Mouse (Mus musculus): ENCODE measurements around the gene Slc22a3. TPM values are rescaled to one million over a fixed set of nuclear protein-coding genes. Genes with fewer than 3 reads are reported as not detected.

Slc22a3 gene
- polyA plus RNA-seq, 1 experiment, result not detected

GRCm38 (mm10) chr17:12474509-12475083 is 32.9 kb downstream of the Slc22a3 start:
- Histone ChIP-seq H3K4me3 (ENCODE audit: insufficient read depth, low read length) (no peak overlapping the region), H3K4me1 (ENCODE audit: control insufficient read depth, insufficient read depth, low read length) (no peaks in the 10 kb centered on the region), H3K27ac (ENCODE audit: insufficient read depth, low read length) (no peak overlapping the region)
- TF ChIP-seq POLR2A (IDR thresholded peaks at IDR 0.05; ENCODE audit: low read depth, low read length) (no peak), CTCF (IDR thresholded peaks at IDR 0.05; ENCODE audit: borderline replicate concordance, insufficient read depth, low read length) (no peak)

GRCm38 (mm10) chr17:12472547-12472946 is 35.0 kb downstream of the Slc22a3 start:
- TF ChIP-seq POLR2A (IDR thresholded peaks at IDR 0.05; ENCODE audit: low read depth, low read length) (no peak), CTCF (IDR thresholded peaks at IDR 0.05; ENCODE audit: borderline replicate concordance, insufficient read depth, low read length) (no peak)
- Histone ChIP-seq H3K4me3 (ENCODE audit: insufficient read depth, low read length) (no peak overlapping the region), H3K27ac (ENCODE audit: insufficient read depth, low read length) (no peak overlapping the region), H3K4me1 (ENCODE audit: control insufficient read depth, insufficient read depth, low read length) (no peaks in the 10 kb centered on the region)

DNA sequence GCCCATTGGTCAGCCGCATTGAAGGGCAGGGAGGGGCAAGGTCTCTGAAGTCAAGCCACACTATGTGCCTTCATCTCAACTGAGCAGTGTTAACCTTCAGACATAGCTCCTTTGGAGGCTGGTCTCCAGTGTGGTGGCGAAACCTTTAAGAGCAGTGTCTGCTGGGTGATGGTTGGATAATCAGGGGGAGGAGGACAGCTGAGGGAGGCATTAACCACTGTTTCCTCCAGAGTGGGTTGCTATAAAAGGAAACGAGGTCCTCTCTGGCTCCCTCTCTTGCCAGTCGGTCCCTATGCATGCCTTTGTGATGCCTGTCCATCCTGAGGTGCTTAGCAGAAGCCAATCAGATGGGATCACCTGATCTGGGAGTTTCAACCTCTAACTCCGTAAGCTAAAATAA is 38.8 kb downstream of the Slc22a3 start:
- H3K4me3 ChIP-seq (ENCODE audit: insufficient read depth, low read length), result no peak overlapping the region
- H3K4me1 ChIP-seq (ENCODE audit: control insufficient read depth, insufficient read depth, low read length), result no peaks in the 10 kb centered on the region
- no peak for TF ChIP-seq POLR2A (IDR thresholded peaks at IDR 0.05; ENCODE audit: low read depth, low read length)
- TF ChIP-seq CTCF (IDR thresholded peaks at IDR 0.05; ENCODE audit: borderline replicate concordance, insufficient read depth, low read length), result no peak
- no peak overlapping the region for H3K27ac ChIP-seq (ENCODE audit: insufficient read depth, low read length)

DNA sequence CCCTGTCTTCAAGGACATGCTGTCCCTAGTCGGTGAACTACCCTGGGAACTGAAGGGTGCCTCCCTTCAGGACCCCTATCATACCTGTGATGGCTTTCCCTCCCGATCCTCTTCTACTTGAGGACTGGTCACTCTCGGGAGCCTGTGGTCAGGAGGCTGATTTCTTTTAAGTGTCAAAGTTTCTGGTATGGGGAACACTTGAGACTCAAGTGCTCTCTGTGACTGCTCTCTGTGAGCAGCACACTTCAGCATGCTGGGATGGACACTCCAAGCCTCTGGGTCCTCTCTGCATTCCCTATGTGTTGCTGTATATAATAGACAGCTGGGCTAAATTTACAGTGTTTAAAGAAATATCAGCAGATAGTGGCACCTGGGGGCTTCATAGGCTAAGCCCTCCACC is 39.9 kb downstream of the Slc22a3 start:
- TF ChIP-seq CTCF (IDR thresholded peaks at IDR 0.05; ENCODE audit: borderline replicate concordance, insufficient read depth, low read length) (no peak), POLR2A (IDR thresholded peaks at IDR 0.05; ENCODE audit: low read depth, low read length) (no peak)
- Histone ChIP-seq H3K4me3 (ENCODE audit: insufficient read depth, low read length) (no peak overlapping the region), H3K4me1 (ENCODE audit: control insufficient read depth, insufficient read depth, low read length) (no peaks in the 10 kb centered on the region), H3K27ac (ENCODE audit: insufficient read depth, low read length) (no peak overlapping the region)

DNA sequence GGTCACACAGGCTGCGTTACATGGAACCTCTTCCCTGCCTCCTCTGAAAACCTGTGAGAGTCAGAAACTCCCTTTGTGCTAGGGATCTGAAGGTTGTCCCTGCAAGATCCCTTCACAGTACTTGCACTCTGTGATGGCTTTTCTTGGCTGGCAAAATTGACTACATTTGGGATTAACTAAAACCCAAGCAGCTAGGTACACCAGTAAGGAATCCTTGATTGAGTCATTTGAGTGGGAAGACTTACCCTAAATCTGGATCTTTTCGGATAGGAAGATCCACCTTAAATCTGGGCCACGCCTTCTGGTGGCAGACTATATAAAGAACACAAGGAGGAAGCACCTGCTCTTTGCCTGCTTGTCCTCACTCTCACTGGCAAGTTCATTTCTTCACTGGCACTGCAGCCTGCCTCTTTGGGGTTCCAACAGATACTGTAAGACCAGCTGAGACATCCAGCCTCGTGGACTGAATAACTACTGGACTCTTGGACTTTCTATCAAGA is 41.0 kb downstream of the Slc22a3 start:
- H3K4me3 ChIP-seq (ENCODE audit: insufficient read depth, low read length), result no peak overlapping the region
- TF ChIP-seq POLR2A (IDR thresholded peaks at IDR 0.05; ENCODE audit: low read depth, low read length) (no peak), CTCF (IDR thresholded peaks at IDR 0.05; ENCODE audit: borderline replicate concordance, insufficient read depth, low read length) (no peak)
- H3K27ac ChIP-seq (ENCODE audit: insufficient read depth, low read length), result no peak overlapping the region
- no peaks in the 10 kb centered on the region for H3K4me1 ChIP-seq (ENCODE audit: control insufficient read depth, insufficient read depth, low read length)

DNA sequence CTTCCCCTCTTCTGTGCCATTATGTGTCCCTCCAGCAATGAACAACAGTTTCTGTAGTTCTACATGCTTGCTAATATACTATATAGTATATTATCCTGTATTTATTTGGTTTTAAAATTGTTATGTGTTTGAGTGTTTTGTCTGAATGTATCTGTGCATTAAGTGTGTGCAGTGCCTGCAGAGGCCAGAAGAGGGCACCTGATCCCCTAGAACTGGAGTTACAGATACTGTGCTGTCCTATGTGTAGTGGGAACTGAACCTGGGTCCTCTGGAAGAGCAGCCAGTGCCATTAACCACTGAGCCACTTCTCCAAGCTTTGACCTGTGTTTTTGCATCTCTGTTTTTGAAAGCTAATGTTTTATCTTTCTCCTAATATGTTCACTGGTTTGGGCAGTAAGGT is 46.3 kb downstream of the Slc22a3 start:
- Histone ChIP-seq H3K27ac (ENCODE audit: insufficient read depth, low read length) (no peak overlapping the region), H3K4me1 (ENCODE audit: control insufficient read depth, insufficient read depth, low read length) (no peaks in the 10 kb centered on the region), H3K4me3 (ENCODE audit: insufficient read depth, low read length) (no peak overlapping the region)
- 0 out of 2 replicates have a peak, but pooled peaks have one; percentile 6 for TF ChIP-seq CTCF (IDR thresholded peaks at IDR 0.05; ENCODE audit: borderline replicate concordance, insufficient read depth, low read length)
- no peak for TF ChIP-seq POLR2A (IDR thresholded peaks at IDR 0.05; ENCODE audit: low read depth, low read length)

- Histone ChIP-seq H3K27ac (ENCODE audit: insufficient read depth, low read length) (no peak overlapping the region), H3K4me1 (ENCODE audit: control insufficient read depth, insufficient read depth, low read length) (0 out of 2 replicates have a peak, but pooled peaks cover 2% of the 10 kb centered on the region)
- TF ChIP-seq POLR2A (IDR thresholded peaks at IDR 0.05; ENCODE audit: low read depth, low read length) (no peak), CTCF (IDR thresholded peaks at IDR 0.05; ENCODE audit: borderline replicate concordance, insufficient read depth, low read length) (peak; percentile 54; the same call in 1 of the 2 replicates)
Observed at GRCm38 (mm10) chr17:12455143-12455790, 52.2 kb downstream of the Slc22a3 start.

GRCm38 (mm10) chr17:12453691-12454090 is 53.8 kb downstream of the Slc22a3 start:
- TF ChIP-seq POLR2A (IDR thresholded peaks at IDR 0.05; ENCODE audit: low read depth, low read length) (no peak), CTCF (IDR thresholded peaks at IDR 0.05; ENCODE audit: borderline replicate concordance, insufficient read depth, low read length) (no peak)
- 0 out of 2 replicates have a peak, but pooled peaks cover 2% of the 10 kb centered on the region for H3K4me1 ChIP-seq (ENCODE audit: control insufficient read depth, insufficient read depth, low read length)
- H3K4me3 ChIP-seq (ENCODE audit: insufficient read depth, low read length), result no peak overlapping the region
- H3K27ac ChIP-seq (ENCODE audit: insufficient read depth, low read length), result no peak overlapping the region

More at GRCm38 (mm10) chr17:12455143-12455790, 52.2 kb downstream of the Slc22a3 start:
- H3K4me3 ChIP-seq (ENCODE audit: insufficient read depth, low read length), result no peak overlapping the region

- H3K4me1 ChIP-seq (ENCODE audit: control insufficient read depth, insufficient read depth, low read length), result 0 out of 2 replicates have a peak, but pooled peaks cover 2% of the 10 kb centered on the region
- no peak overlapping the region for H3K27ac ChIP-seq (ENCODE audit: insufficient read depth, low read length)
- TF ChIP-seq POLR2A (IDR thresholded peaks at IDR 0.05; ENCODE audit: low read depth, low read length), result no peak
- TF ChIP-seq CTCF (IDR thresholded peaks at IDR 0.05; ENCODE audit: borderline replicate concordance, insufficient read depth, low read length), result no peak
- no peak overlapping the region for H3K4me3 ChIP-seq (ENCODE audit: insufficient read depth, low read length)
Observed at GRCm38 (mm10) chr17:12452862-12453531, 54.5 kb downstream of the Slc22a3 start.
